Mouse (Mus musculus): ENCODE data around the gene Sap30bp. TPM values are rescaled to one million over a fixed set of nuclear protein-coding genes. Genes with fewer than 3 reads are reported as not detected.

Sap30bp gene
- total and polyA plus RNA-seq, 3 experiments, result 72.2 to 275 (median 167) TPM

GRCm38 (mm10) chr11:115959018-115959417 is 25.9 kb downstream of the Sap30bp start:
- in situ Hi-C loops (cut with MboI; ENCODE audit: low pct_ligation_motif_present, low pct_unique_long_range_greater_than_20kb, low sequenced_read_pairs) (no loop called here), dilution Hi-C loops (cut with MboI; ENCODE audit: extremely low pct_ligation_motif_present, extremely low pct_unique_long_range_greater_than_20kb, low sequenced_read_pairs) (no loop called here)
- H3K36me3 ChIP-seq (replicated peaks in 1 of 2; ENCODE audit: control insufficient read depth in 1 of 2, insufficient read depth in 1 of 2, low read length in 1 of 2), result peaks cover 77 to 91% of the 10 kb centered on the region in 2 experiments

GRCm38 (mm10) chr11:115962651-115963412 is 29.8 kb downstream of the Sap30bp start:
- TF ChIP-seq TCF12 (IDR thresholded peaks at IDR 0.05; ENCODE audit: low read depth, low read length) (no peak), USF1 (IDR thresholded peaks at IDR 0.05; ENCODE audit: low read depth, low read length) (no peak), EP300 (IDR thresholded peaks at IDR 0.05; ENCODE audit: low read length) (no peak), CHD2 (IDR thresholded peaks at IDR 0.05; ENCODE audit: low read length) (no peak), ELF1 (IDR thresholded peaks at IDR 0.05; ENCODE audit: low read depth, low read length) (no peak), SIN3A (IDR thresholded peaks at IDR 0.05; ENCODE audit: low read length) (no peak), CHD1 (IDR thresholded peaks at IDR 0.05; ENCODE audit: low read depth, low read length) (no peak), POLR2AphosphoS2 (IDR thresholded peaks at IDR 0.05; ENCODE audit: low read depth, low read length) (no peak), BHLHE40 (IDR thresholded peaks at IDR 0.05; ENCODE audit: low read depth, low read length) (no peak), NRF1 (IDR thresholded peaks at IDR 0.05; ENCODE audit: low read depth, low read length) (no peak), MAZ (IDR thresholded peaks at IDR 0.05; ENCODE audit: low read depth, low read length) (no peak), JUN (IDR thresholded peaks at IDR 0.05; ENCODE audit: insufficient read depth, low read depth, low read length) (no peak), KAT2A (IDR thresholded peaks at IDR 0.05; ENCODE audit: insufficient replicate concordance, low read length) (no peak)
- Histone ChIP-seq H3K4me2 (ENCODE audit: insufficient read depth, low read depth, poor library complexity, severe bottlenecking) (no peak overlapping the region), H3K4me3 (replicated peaks in 1 of 3; ENCODE audit: low read depth in 2 of 3, low read length in 2 of 3, poor library complexity in 1 of 3) (no peak overlapping the region), H3K27me3 (replicated peaks) (no peaks in the 10 kb centered on the region), H3K4me1 (ENCODE audit: control insufficient read depth in 1 of 2, insufficient read depth in 2 of 2) (no peaks in the 10 kb centered on the region), H3K9me3 (replicated peaks; ENCODE audit: low read length) (no peaks in the 10 kb centered on the region), H3K27ac (ENCODE audit: insufficient read depth, low read depth) (no peak overlapping the region), H3K9ac (ENCODE audit: insufficient read depth, low read depth) (no peak overlapping the region), H3K36me3 (replicated peaks in 1 of 2; ENCODE audit: control insufficient read depth in 1 of 2, insufficient read depth in 1 of 2, low read length in 1 of 2) (peaks cover 70 to 88% of the 10 kb centered on the region in 2 experiments), H3K79me2 (replicated peaks; ENCODE audit: control insufficient read depth, extremely low read depth, insufficient read depth, poor library complexity, severe bottlenecking) (no peaks in the 10 kb centered on the region)
- in situ Hi-C loops (cut with MboI; ENCODE audit: low pct_ligation_motif_present, low pct_unique_long_range_greater_than_20kb, low sequenced_read_pairs) (no loop called here), dilution Hi-C loops (cut with MboI; ENCODE audit: extremely low pct_ligation_motif_present, extremely low pct_unique_long_range_greater_than_20kb, low sequenced_read_pairs) (no loop called here)
- DNase-seq (ENCODE audit: extremely low read depth), result no peak

More at GRCm38 (mm10) chr11:115959018-115959417, 25.9 kb downstream of the Sap30bp start:
- no peak overlapping the region for H3K4me2 ChIP-seq (ENCODE audit: insufficient read depth, low read depth, poor library complexity, severe bottlenecking)
- no peak for TF ChIP-seq POLR2A (IDR thresholded peaks at IDR 0.05; ENCODE audit: low read depth, low read length)
- no peak overlapping the region for H3K4me3 ChIP-seq (replicated peaks in 1 of 3; ENCODE audit: low read depth in 2 of 3, low read length in 2 of 3, poor library complexity in 1 of 3)
- H3K79me2 ChIP-seq (replicated peaks; ENCODE audit: control insufficient read depth, extremely low read depth, insufficient read depth, poor library complexity, severe bottlenecking), result no peaks in the 10 kb centered on the region
- DNase-seq (ENCODE audit: extremely low read depth), result no peak
- H3K27me3 ChIP-seq (replicated peaks), result no peaks in the 10 kb centered on the region
- no peaks in the 10 kb centered on the region for H3K9me3 ChIP-seq (replicated peaks; ENCODE audit: low read length)
- no peak overlapping the region for H3K9ac ChIP-seq (ENCODE audit: insufficient read depth, low read depth)
- H3K4me1 ChIP-seq (ENCODE audit: control insufficient read depth in 1 of 2, insufficient read depth in 2 of 2), result peaks cover 0 to 6% of the 10 kb centered on the region in 2 experiments; a peak in 2 of 4 replicates
- no peak overlapping the region for H3K27ac ChIP-seq (ENCODE audit: insufficient read depth, low read depth)
